ENCODE assay signal across 31 mouse cellular contexts in the genomic region with DNA sequence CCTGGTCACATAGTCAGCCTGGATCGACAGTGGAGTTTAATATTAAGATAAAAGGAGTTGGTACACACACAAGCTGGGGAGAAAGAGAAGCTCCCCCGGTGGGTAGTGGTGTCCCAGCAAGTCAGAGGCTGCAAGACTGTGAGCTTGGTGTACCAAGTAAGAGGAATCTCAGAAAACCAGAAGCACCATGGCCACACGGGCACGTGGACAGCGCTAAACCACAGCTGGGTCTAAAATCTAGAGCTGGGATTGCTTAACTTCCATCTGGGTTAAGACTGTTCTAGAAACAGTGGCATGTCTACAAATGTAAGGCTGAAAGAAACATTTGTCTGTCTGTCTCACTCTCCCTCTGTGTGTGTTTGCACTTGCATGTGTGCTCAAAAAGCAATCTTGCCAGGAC. TPM values are rescaled to one million over a fixed set of nuclear protein-coding genes. Genes with fewer than 3 reads are reported as not detected.
DNase-seq lines count a peak whose midpoint lies in the region; ATAC-seq and TF ChIP-seq lines count a peak whose summit lies in the region.
"Had no signal": no experiment of that assay in that cellular context is flagged by ENCODE, and none has a peak within 500 bp of the region (broad histone marks: within the 10 kb centered on the region; RNA-seq: fewer than 3 reads in every experiment).

No protein-coding gene starts in this region.

- no peaks in the 10 kb centered on the region for H3K36me3 ChIP-seq in heart, embryonic 13.5 days
- no peaks in the 10 kb centered on the region for H3K36me3 ChIP-seq in hindbrain, embryonic 13.5 days
- H3K36me3 ChIP-seq in hindbrain, embryonic 11.5 days (ENCODE audit: control insufficient read depth, insufficient read depth, low read length) = no peaks in the 10 kb centered on the region
- no peaks in the 10 kb centered on the region for H3K36me3 ChIP-seq in liver, embryonic 12.5 days
- H3K36me3 ChIP-seq: forebrain, embryonic 10.5 days had no signal

- no peaks in the 10 kb centered on the region for H3K9me3 ChIP-seq in heart, embryonic 13.5 days
- no peaks in the 10 kb centered on the region for H3K9me3 ChIP-seq in hindbrain, embryonic 13.5 days
- H3K9me3 ChIP-seq in hindbrain, embryonic 11.5 days (ENCODE audit: control insufficient read depth, low read length) = no peaks in the 10 kb centered on the region
- H3K9me3 ChIP-seq in liver, embryonic 12.5 days (replicated peaks) = no peaks in the 10 kb centered on the region
- H3K9me3 ChIP-seq: forebrain, embryonic 10.5 days; forebrain, embryonic 13.5 days had no signal

- H3K4me1 ChIP-seq in heart, embryonic 13.5 days = peaks cover 74% of the 10 kb centered on the region
- H3K4me1 ChIP-seq in hindbrain, embryonic 13.5 days (replicated peaks) = peaks cover 64% of the 10 kb centered on the region
- H3K4me1 ChIP-seq in hindbrain, embryonic 11.5 days (replicated peaks; ENCODE audit: control insufficient read depth, insufficient read depth, low read length) = peaks cover 19% of the 10 kb centered on the region
- peaks cover 24% of the 10 kb centered on the region for H3K4me1 ChIP-seq in liver, embryonic 12.5 days

- ATAC-seq in heart, embryonic 13.5 days (ENCODE audit: extremely low read depth, insufficient number of reproducible peaks, low FRiP score, low TSS enrichment) = no peak
- no peak for ATAC-seq in hindbrain, embryonic 13.5 days (ENCODE audit: low FRiP score)
- ATAC-seq in hindbrain, embryonic 11.5 days (ENCODE audit: low FRiP score) = no peak
- peak; percentile 23 for ATAC-seq in common myeloid progenitor, adult 5-6 weeks (replicated peaks; ENCODE audit: low read depth, poor library complexity, severe bottlenecking)
- no peak for ATAC-seq in liver, embryonic 12.5 days
- ATAC-seq: activated CD4-positive, CD25-positive, alpha-beta regulatory T cell, adult 4 months; forebrain, embryonic 13.5 days; forebrain, embryonic 16.5 days; inflammation-experienced regulatory T-cells, adult 6 months; intestine, embryonic 16.5 days had no signal

- H3K4me2 ChIP-seq in heart, embryonic 13.5 days = no peak overlapping the region
- H3K4me2 ChIP-seq in hindbrain, embryonic 13.5 days = no peak overlapping the region
- no peak overlapping the region for H3K4me2 ChIP-seq in hindbrain, embryonic 11.5 days (replicated peaks; ENCODE audit: low read depth, low read length)
- no peak overlapping the region for H3K4me2 ChIP-seq in liver, embryonic 12.5 days
- H3K4me2 ChIP-seq: forebrain, embryonic 13.5 days had no signal

- no peak for DNase-seq in heart, postnatal 36 days
- no peak for DNase-seq in hindbrain, embryonic 11.5 days (ENCODE audit: low spot score)
- DNase-seq in 416B (ENCODE audit: low read depth) = peak; percentile 29
- no peak for DNase-seq in left cerebral cortex, adult 2 months (ENCODE audit: extremely low spot score in 1 of 2, low spot score in 2 of 2)
- DNase-seq: adrenal gland, adult 8-10 months; adrenal gland, postnatal 25 days; cerebellum, adult 11-12 months; cerebellum, adult 8-10 months; cerebellum, postnatal 10 days; cerebellum, postnatal 36 days; gastrocnemius, postnatal 10 days; gastrocnemius, postnatal 36 days; heart, adult 11 months; kidney, adult 18-20 months had no signal

- H3K27me3 ChIP-seq in heart, embryonic 13.5 days (replicated peaks) = no peaks in the 10 kb centered on the region
- H3K27me3 ChIP-seq in hindbrain, embryonic 13.5 days = no peaks in the 10 kb centered on the region
- H3K27me3 ChIP-seq in hindbrain, embryonic 11.5 days (ENCODE audit: control insufficient read depth, insufficient read depth, low read length) = no peaks in the 10 kb centered on the region
- peaks cover 15% of the 10 kb centered on the region; the same call in 1 of the 2 replicates for H3K27me3 ChIP-seq in liver, embryonic 12.5 days (replicated peaks)
- H3K27me3 ChIP-seq: forebrain, embryonic 13.5 days had no signal

- H3K4me3 ChIP-seq in heart, embryonic 13.5 days = no peak overlapping the region
- no peak overlapping the region for H3K4me3 ChIP-seq in hindbrain, embryonic 13.5 days
- H3K4me3 ChIP-seq in hindbrain, embryonic 11.5 days (ENCODE audit: low read depth, low read length) = no peak overlapping the region
- no peak overlapping the region for H3K4me3 ChIP-seq in left cerebral cortex, adult 2 months
- no peak overlapping the region for H3K4me3 ChIP-seq in liver, embryonic 12.5 days
- H3K4me3 ChIP-seq: forebrain, embryonic 10.5 days; forebrain, embryonic 13.5 days had no signal

- no peak for TF ChIP-seq CTCF in left cerebral cortex, adult 2 months (IDR thresholded peaks at IDR 0.05)

- intact Hi-C loops in heart, postnatal 36 days (cut with DNase I) = no loop called here
- intact Hi-C loops in left cerebral cortex, adult 2 months (cut with DNase I) = no loop called here

- no peak overlapping the region for H3K9ac ChIP-seq in heart, embryonic 13.5 days
- H3K9ac ChIP-seq in hindbrain, embryonic 13.5 days = no peak overlapping the region
- no peak overlapping the region for H3K9ac ChIP-seq in hindbrain, embryonic 11.5 days (ENCODE audit: low read depth, low read length)
- H3K9ac ChIP-seq in liver, embryonic 12.5 days = no peak overlapping the region
- H3K9ac ChIP-seq: forebrain, embryonic 13.5 days had no signal

- 0 out of 2 replicates have a peak overlapping the region, but pooled peaks have one; percentile 75 for H3K27ac ChIP-seq in heart, embryonic 13.5 days (replicated peaks)
- H3K27ac ChIP-seq in hindbrain, embryonic 13.5 days = peak overlapping the region; percentile 81
- H3K27ac ChIP-seq in hindbrain, embryonic 11.5 days (ENCODE audit: low read depth, low read length) = no peak overlapping the region
- H3K27ac ChIP-seq in left cerebral cortex, adult 2 months = no peak overlapping the region
- H3K27ac ChIP-seq in liver, embryonic 12.5 days = no peak overlapping the region
- H3K27ac ChIP-seq: forebrain, embryonic 13.5 days had no signal

- 72% methylated on average over 5 of the region's 5 CpGs for WGBS in heart, embryonic 13.5 days
- WGBS in hindbrain, embryonic 13.5 days = 89% methylated on average over 5 of the region's 5 CpGs
- 82% methylated on average over 5 of the region's 5 CpGs for WGBS in hindbrain, embryonic 11.5 days
- 29% methylated on average over 5 of the region's 5 CpGs for WGBS in liver, embryonic 12.5 days (ENCODE audit: insufficient replicate concordance)

RNA-seq across cellular contexts. Expression of a gene that starts 21.5 kb away (rescaled TPM):
- 0.11 TPM in 1 of 2 replicates, not detected in the other for polyA plus RNA-seq in heart, embryonic 13.5 days (2015; fragmentation: Nextera tagmentation; extraction: Ambion mirVana)
- total RNA-seq in heart, postnatal 36 days (2021) = not detected
- polyA plus RNA-seq in hindbrain, embryonic 13.5 days (2015; fragmentation: Nextera tagmentation; extraction: Ambion mirVana) = 1.3 and 1.7 TPM in 2 replicates
- polyA plus RNA-seq in hindbrain, embryonic 11.5 days (2014; fragmentation: Nextera tagmentation; extraction: Ambion mirVana) = 9.8 and 10.0 TPM in 2 replicates
- total RNA-seq in common myeloid progenitor, adult 5-6 weeks (2017) = not detected in 2 replicates
- not detected for total RNA-seq in left cerebral cortex, adult 2 months (2021)
- polyA plus RNA-seq in liver, embryonic 12.5 days (2016; fragmentation: Nextera tagmentation; extraction: Ambion mirVana) = 0.10 and 0.14 TPM in 2 replicates
- total RNA-seq: adrenal gland, postnatal 25 days; ES-E14; gastrocnemius, adult 18-20 months; gastrocnemius, postnatal 10 days; gastrocnemius, postnatal 36 days; heart, adult 8-10 months; hematopoietic stem cell, adult 5-6 weeks had no signal
- polyA plus RNA-seq: activated CD4-positive, CD25-positive, alpha-beta regulatory T cell, adult 4 months; embryonic facial prominence, embryonic 14.5 days; forebrain, embryonic 16.5 days; heart, embryonic 14.5 days; heart, postnatal 0 days; inflammation-experienced regulatory T-cells, adult 6 months; intestine, embryonic 16.5 days had no signal

Comparison
In these comparisons a context has a peak if more than half of its experiments do, and no peak if none do; other contexts are left out.
1. H3K27ac ChIP-seq: peak in heart, embryonic 13.5 days (single experiment) and hindbrain, embryonic 13.5 days (single experiment); none in hindbrain, embryonic 11.5 days (single experiment), left cerebral cortex, adult 2 months (single experiment) and liver, embryonic 12.5 days (single experiment).